Mouse (Mus musculus): Measurements from ENCODE around the gene 2900026A02Rik.

DNA sequence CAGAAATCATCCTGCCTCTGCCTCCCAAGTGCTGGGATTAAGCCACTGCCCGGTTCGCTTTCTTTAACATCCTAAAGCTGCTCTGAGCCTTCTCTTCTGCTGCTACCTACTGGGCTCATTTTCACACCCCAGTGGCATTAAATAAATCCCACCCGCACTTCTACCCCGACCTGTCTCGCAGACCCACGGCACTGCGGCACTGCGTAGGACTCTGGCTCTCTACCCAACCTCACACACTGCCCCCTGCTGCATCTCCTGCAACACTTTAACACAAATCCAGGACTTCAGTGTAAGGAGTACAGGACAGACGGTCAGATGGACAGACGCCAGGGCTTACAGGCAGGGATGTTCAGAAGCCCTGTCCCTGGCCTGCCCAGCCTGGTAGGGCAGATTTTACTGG lies 45.1 kb downstream of the 2900026A02Rik start:
- TF ChIP-seq POLR2A (IDR thresholded peaks at IDR 0.05; ENCODE audit: low read depth, low read length), result no peak
- TF ChIP-seq CTCF (IDR thresholded peaks at IDR 0.05; ENCODE audit: extremely low read depth, insufficient read length, insufficient replicate concordance, low read depth, low read length), result no peak

Measured in small intestine, adult 2 months (tissue).